Mouse (Mus musculus) embryonic facial prominence, embryonic 10.5 days (tissue): ENCODE measurements around the gene Ppp3ca. TPM values are rescaled to one million over a fixed set of nuclear protein-coding genes. Genes with fewer than 3 reads are reported as not detected.
"Not testable (repeated sequence)": the region's sequence is repeated elsewhere in the genome, so short reads cannot be mapped to it uniquely, and the experiment has no call there.

Source experiments
- DNase-seq: peaks from one replicate; pipeline ENCODE4 v3.0.0-alpha.2; 2017; ENCODE audit warnings: low spot score
- H3K27ac ChIP-seq: fragments of 300-500 bp; sonication (generic); replicated peaks from 2 replicates; pipeline ENCODE4 v1.5.1; 2016; ENCODE audit warnings: mild to moderate bottlenecking
- H3K27me3 ChIP-seq: fragments of 300-500 bp; sonication (generic); replicated peaks from 2 replicates; pipeline ENCODE4 v1.6.1; 2016; ENCODE audit warnings: low read depth, mild to moderate bottlenecking; ENCODE audit not compliant: poor library complexity, severe bottlenecking
- H3K36me3 ChIP-seq: fragments of 300-500 bp; sonication (generic); replicated peaks from 2 replicates; pipeline ENCODE4 v1.6.1; 2016; ENCODE audit warnings: mild to moderate bottlenecking, moderate library complexity
- H3K4me1 ChIP-seq: fragments of 300-500 bp; sonication (generic); 2 replicates; pipeline ENCODE4 v1.6.1; 2016
- H3K4me3 ChIP-seq: fragments of 300-500 bp; sonication (generic); 2 replicates; pipeline ENCODE4 v1.5.1; 2016; ENCODE audit warnings: mild to moderate bottlenecking, moderate library complexity
- H3K9me3 ChIP-seq: fragments of 300-500 bp; sonication (generic); 2 replicates; pipeline ENCODE4 v1.6.1; 2016; ENCODE audit warnings: mild to moderate bottlenecking
- WGBS: fragments of 180-500 bp; shearing (Covaris S2); methylation state at CpG from one replicate; pipeline ENCODE4 v1.1.7; 2016; 5-methylcytosine and 5-hydroxymethylcytosine counted together
- polyA plus RNA-seq: library from polyadenylated mRNA; unstranded; fragments of >200 nt; fragmentation: Nextera tagmentation; extraction: Ambion mirVana; gene quantifications from 2 replicates; pipeline ENCODE4 v1.2.1, GENCODE M21; 2016

The Ppp3ca gene
- polyA plus RNA-seq, 1 experiment from 2014 or later, result 32.2 TPM

DNA sequence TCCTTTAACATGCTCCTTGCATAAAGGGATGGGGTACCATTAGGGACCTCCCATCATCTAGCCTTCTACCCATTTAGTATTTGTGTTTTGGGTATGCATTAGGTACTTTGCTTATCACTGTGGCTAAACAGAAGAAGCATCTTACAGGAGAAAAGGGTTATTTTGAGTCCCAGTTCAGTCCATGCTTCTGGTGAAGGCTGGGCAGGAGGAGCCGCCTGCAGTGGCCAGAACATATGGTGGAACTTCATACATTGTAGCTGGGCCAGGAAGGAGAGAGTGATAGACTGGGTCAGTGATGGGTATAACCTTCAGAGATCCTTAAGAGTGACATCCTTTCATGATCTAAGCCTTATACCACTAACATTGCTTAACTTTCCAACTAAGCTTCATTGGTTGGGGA, 23.6 kb downstream of the Ppp3ca start:
- Histone ChIP-seq H3K9me3 (no peaks in the 10 kb centered on the region), H3K27me3 (no peaks in the 10 kb centered on the region), H3K36me3 (no peaks in the 10 kb centered on the region), H3K4me3 (no peak overlapping the region), H3K4me1 (peaks cover 4% of the 10 kb centered on the region; the same call in 1 of the 2 replicates), H3K27ac (no peak overlapping the region)
- WGBS, result 93% methylated on average over 1 of the region's 1 CpGs
- no peak for DNase-seq

- Histone ChIP-seq H3K4me1 (peaks cover 4% of the 10 kb centered on the region; the same call in 1 of the 2 replicates), H3K9me3 (no peaks in the 10 kb centered on the region), H3K27me3 (no peaks in the 10 kb centered on the region), H3K27ac (no peak overlapping the region), H3K36me3 (no peaks in the 10 kb centered on the region), H3K4me3 (no peak overlapping the region)
- 87% methylated on average over 3 of the region's 3 CpGs for WGBS
- DNase-seq, result no peak
These were observed 27.8 kb downstream of the Ppp3ca start for GRCm38 (mm10) chr3:136697626-136698191.

- H3K27ac ChIP-seq, H3K4me3 ChIP-seq, DNase-seq, H3K4me1 ChIP-seq, H3K9me3 ChIP-seq, H3K36me3 ChIP-seq, H3K27me3 ChIP-seq: not testable (repeated sequence)
These were observed 29.8 kb downstream of the Ppp3ca start for GRCm38 (mm10) chr3:136699711-136700110.

DNA sequence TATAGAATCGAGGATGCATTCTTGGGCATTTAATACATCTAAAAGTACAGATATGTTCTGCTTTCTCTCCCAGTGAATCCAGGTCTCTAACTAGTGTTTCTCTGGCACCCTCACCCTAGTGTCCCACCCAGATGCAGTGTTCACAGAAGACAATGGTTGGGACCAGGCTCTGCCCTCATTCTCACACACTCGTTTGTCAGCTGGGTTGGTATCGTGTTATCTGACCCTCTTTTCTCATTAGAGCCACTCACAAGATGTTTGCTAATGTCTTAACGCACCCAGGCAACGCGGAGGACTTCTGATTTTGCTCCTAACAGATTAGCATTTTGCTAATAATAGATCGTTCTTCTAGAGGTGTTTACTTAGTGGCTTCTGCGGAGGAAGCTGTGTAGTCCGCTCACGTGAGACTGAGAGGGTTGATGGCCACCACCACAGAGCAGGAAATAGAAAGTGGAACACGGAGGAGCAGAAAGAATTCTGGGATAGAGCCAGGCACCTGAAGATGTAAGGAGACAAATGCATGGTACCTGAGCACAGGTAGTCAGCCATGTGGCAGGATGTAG, 30.6 kb downstream of the Ppp3ca start:
- 81% methylated on average over 11 of the region's 11 CpGs for WGBS
- H3K9me3 ChIP-seq, result no peaks in the 10 kb centered on the region
- H3K4me3 ChIP-seq, result no peak overlapping the region
- peaks cover 16% of the 10 kb centered on the region for H3K4me1 ChIP-seq
- DNase-seq, result no peak
- no peaks in the 10 kb centered on the region for H3K36me3 ChIP-seq
- no peak overlapping the region for H3K27ac ChIP-seq
- H3K27me3 ChIP-seq, result no peaks in the 10 kb centered on the region

DNA sequence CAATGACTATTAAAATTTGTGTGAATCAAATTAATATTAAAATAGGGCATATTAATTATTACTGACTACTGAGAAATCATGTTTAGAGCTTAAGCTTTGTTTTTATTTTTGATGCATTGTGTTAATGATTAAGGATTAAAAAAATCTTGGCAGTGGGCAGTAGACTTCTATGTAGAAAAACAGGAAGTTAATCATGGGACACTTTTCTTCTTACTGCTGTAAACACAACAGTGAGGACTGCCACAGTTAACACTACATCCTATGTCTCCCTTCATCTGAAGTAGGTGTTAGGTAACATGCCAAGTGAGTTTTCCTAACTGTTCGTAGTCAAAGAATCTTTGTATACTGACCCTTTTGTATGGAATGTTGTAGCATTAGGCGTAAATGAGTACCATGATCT, 32.9 kb downstream of the Ppp3ca start:
- Histone ChIP-seq H3K36me3 (no peaks in the 10 kb centered on the region), H3K27me3 (no peaks in the 10 kb centered on the region), H3K9me3 (no peaks in the 10 kb centered on the region), H3K4me3 (no peak overlapping the region), H3K4me1 (peaks cover 27% of the 10 kb centered on the region), H3K27ac (no peak overlapping the region)
- WGBS, result 83% methylated on average over 2 of the region's 2 CpGs
- no peak for DNase-seq

GRCm38 (mm10) chr3:136704515-136705247, 34.8 kb downstream of the Ppp3ca start:
- H3K36me3 ChIP-seq, result no peaks in the 10 kb centered on the region
- H3K4me3 ChIP-seq, result no peak overlapping the region
- no peak overlapping the region for H3K27ac ChIP-seq
- 77% methylated on average over 12 of the region's 12 CpGs for WGBS
- no peak for DNase-seq
- peaks cover 34% of the 10 kb centered on the region for H3K4me1 ChIP-seq
- no peaks in the 10 kb centered on the region for H3K27me3 ChIP-seq
- no peaks in the 10 kb centered on the region for H3K9me3 ChIP-seq

DNA sequence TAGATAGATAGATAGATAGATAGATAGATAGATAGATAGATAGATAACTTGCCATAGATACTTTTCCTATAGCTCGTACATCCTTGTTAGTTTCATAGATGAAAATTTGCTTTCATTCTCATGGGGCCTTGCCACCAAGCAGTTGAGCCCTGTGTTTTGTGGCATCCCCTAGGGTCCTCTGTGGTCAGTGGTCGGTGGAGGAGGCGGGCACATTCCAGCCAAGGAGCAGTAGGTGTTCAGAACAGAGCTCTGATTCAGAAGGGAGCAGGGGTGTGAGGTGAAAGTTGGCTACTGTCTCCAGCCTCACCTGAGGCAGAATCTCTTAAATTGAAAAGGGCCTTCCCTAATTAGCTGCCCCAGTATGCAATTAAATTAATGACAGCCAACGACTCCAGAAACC, 36.1 kb downstream of the Ppp3ca start:
- no peaks in the 10 kb centered on the region for H3K27me3 ChIP-seq
- no peaks in the 10 kb centered on the region for H3K9me3 ChIP-seq
- no peak overlapping the region for H3K27ac ChIP-seq
- WGBS, result 64% methylated on average over 4 of the region's 4 CpGs
- H3K36me3 ChIP-seq, result no peaks in the 10 kb centered on the region
- no peak overlapping the region for H3K4me3 ChIP-seq
- H3K4me1 ChIP-seq, result peaks cover 34% of the 10 kb centered on the region
- DNase-seq, result no peak

- no peaks in the 10 kb centered on the region for H3K9me3 ChIP-seq
- no peak overlapping the region for H3K27ac ChIP-seq
- no peak overlapping the region for H3K4me3 ChIP-seq
- WGBS, result 74% methylated on average over 7 of the region's 7 CpGs
- peaks cover 34% of the 10 kb centered on the region for H3K4me1 ChIP-seq
- H3K27me3 ChIP-seq, result no peaks in the 10 kb centered on the region
- no peak for DNase-seq
- H3K36me3 ChIP-seq, result no peaks in the 10 kb centered on the region; the same call in 1 of the 2 replicates
These were observed 36.8 kb downstream of the Ppp3ca start for GRCm38 (mm10) chr3:136706771-136707170.

DNA sequence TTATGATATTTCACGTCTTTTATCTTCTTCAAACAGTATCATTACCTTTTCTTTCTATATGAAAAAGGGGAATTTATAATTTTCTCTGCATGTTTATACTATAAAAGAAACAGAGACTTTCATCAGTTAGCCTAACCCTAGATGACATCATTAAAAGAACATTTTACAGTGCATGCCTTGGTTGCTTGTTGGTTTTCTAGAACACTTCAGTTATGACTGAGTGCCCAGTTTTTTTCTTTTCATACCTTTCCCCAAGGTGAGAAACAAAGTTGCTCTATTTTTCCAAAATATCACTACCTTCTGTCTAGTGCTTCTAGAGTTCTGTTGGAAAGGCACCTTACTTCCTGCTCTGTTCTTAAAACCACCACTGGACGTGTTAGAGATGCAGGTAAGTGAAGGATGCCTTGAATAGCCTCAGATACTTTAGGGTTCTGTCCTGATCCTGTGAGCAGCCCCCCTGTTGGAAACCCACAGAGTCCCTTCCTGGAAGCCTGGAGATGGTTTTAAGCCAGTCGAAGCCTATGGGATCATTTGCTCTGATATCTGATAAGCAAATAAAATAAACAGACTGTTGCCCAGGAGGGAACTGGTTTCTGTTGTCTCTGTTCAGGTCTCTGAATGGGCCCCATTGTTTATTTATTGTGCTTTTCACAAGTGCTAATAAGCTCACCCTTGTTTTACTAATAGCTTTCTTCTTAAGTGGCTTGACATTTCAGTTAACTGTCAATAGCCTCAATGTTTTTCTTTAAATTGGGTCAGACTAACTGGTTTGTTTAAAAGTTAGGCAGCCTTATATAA, 37.5 kb downstream of the Ppp3ca start:
- H3K27me3 ChIP-seq, result no peaks in the 10 kb centered on the region
- peaks cover 34% of the 10 kb centered on the region for H3K4me1 ChIP-seq
- H3K36me3 ChIP-seq, result no peaks in the 10 kb centered on the region; the same call in 1 of the 2 replicates
- H3K9me3 ChIP-seq, result no peaks in the 10 kb centered on the region
- no peak overlapping the region for H3K4me3 ChIP-seq
- DNase-seq, result no peak
- no peak overlapping the region for H3K27ac ChIP-seq
- 42% methylated on average over 3 of the region's 3 CpGs for WGBS

- Histone ChIP-seq H3K4me3 (no peak overlapping the region), H3K4me1 (peaks cover 34% of the 10 kb centered on the region), H3K9me3 (no peaks in the 10 kb centered on the region), H3K27ac (no peak overlapping the region), H3K27me3 (no peaks in the 10 kb centered on the region), H3K36me3 (no peaks in the 10 kb centered on the region; the same call in 1 of the 2 replicates)
- no peak for DNase-seq
- whole genome bisulfite sequencing, result 42% methylated on average over 1 of the region's 1 CpGs
These were observed 38.3 kb downstream of the Ppp3ca start for GRCm38 (mm10) chr3:136708230-136708629.

GRCm38 (mm10) chr3:136710310-136710906, 40.5 kb downstream of the Ppp3ca start:
- Histone ChIP-seq H3K4me1 (peaks cover 24% of the 10 kb centered on the region), H3K27me3 (no peaks in the 10 kb centered on the region), H3K36me3 (no peaks in the 10 kb centered on the region; the same call in 1 of the 2 replicates), H3K4me3 (no peak overlapping the region), H3K9me3 (no peaks in the 10 kb centered on the region), H3K27ac (no peak overlapping the region)
- DNase-seq, result no peak
- 79% methylated on average over 10 of the region's 10 CpGs for WGBS

DNA sequence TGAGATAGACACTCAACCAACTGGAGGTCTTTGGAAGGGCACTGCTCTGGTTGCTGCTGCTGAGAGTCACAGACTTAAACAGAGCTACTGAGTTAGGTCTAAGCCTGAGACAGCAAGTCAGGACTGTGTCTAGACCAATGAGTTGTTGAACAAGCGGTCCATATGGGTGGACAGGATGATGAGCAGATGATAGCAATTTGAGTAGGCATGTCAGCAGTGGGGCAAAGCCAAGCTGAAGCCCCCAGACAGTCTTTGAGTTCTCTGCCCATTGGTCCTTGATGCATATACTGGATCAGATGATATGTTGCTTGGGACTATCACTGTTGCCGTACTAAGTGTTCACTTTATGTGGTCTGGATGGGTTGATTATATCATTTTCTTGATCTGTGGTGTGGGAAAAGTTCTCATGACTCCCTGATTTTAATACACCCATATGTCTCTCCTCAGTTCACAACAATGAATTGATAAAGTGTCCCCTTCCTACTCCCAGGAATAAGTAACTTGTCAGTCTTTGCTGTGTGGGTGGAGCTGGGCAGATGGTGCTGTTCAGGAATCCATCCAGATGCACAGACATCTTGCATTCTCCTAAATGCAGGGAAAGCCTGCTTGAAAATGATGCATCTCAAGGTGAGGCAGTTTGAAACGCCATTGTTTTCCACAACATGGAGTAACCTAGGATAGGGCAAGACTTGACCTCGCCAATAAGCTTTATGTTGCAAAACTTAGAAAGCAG, 44.5 kb downstream of the Ppp3ca start:
- no peaks in the 10 kb centered on the region for H3K27me3 ChIP-seq
- no peak overlapping the region for H3K4me3 ChIP-seq
- 96% methylated on average over 4 of the region's 4 CpGs for WGBS
- no peak overlapping the region for H3K27ac ChIP-seq
- DNase-seq, result no peak
- H3K4me1 ChIP-seq, result no peaks in the 10 kb centered on the region
- H3K36me3 ChIP-seq, result no peaks in the 10 kb centered on the region; the same call in 1 of the 2 replicates
- no peaks in the 10 kb centered on the region for H3K9me3 ChIP-seq
